Mouse (Mus musculus): ENCODE data around the gene H2-K1. TPM values are rescaled to one million over a fixed set of nuclear protein-coding genes. Genes with fewer than 3 reads are reported as not detected.

H2-K1 gene
- polyA plus RNA-seq, 1 experiment = not detected

- Histone ChIP-seq H3K4me3 (ENCODE audit: insufficient read depth, low read depth, low read length) (no peak overlapping the region), H3K27ac (ENCODE audit: insufficient read depth, low read depth, low read length) (no peak overlapping the region), H3K4me1 (ENCODE audit: control insufficient read depth, insufficient read depth, low read length) (peaks cover 65% of the 10 kb centered on the region)
- TF ChIP-seq CTCF (IDR thresholded peaks at IDR 0.05; ENCODE audit: insufficient read depth, low read depth, low read length) = no peak
- no peak for TF ChIP-seq POLR2A (IDR thresholded peaks at IDR 0.05; ENCODE audit: insufficient read depth, low read depth, low read length)
- WGBS = 84% methylated on average over 18 of the region's 18 CpGs
These were observed 29.2 kb upstream of the H2-K1 start for GRCm38 (mm10) chr17:34029150-34029889.

- Histone ChIP-seq H3K27ac (ENCODE audit: insufficient read depth, low read depth, low read length) (no peak overlapping the region), H3K4me1 (ENCODE audit: control insufficient read depth, insufficient read depth, low read length) (peaks cover 63% of the 10 kb centered on the region), H3K4me3 (ENCODE audit: insufficient read depth, low read depth, low read length) (no peak overlapping the region)
- 56% methylated on average over 17 of the region's 17 CpGs for WGBS
- TF ChIP-seq CTCF (IDR thresholded peaks at IDR 0.05; ENCODE audit: insufficient read depth, low read depth, low read length) = no peak
- TF ChIP-seq POLR2A (IDR thresholded peaks at IDR 0.05; ENCODE audit: insufficient read depth, low read depth, low read length) = no peak
These were observed 28.5 kb upstream of the H2-K1 start for GRCm38 (mm10) chr17:34028501-34029149.

- Histone ChIP-seq H3K4me1 (ENCODE audit: control insufficient read depth, insufficient read depth, low read length) (peaks cover 60% of the 10 kb centered on the region), H3K4me3 (ENCODE audit: insufficient read depth, low read depth, low read length) (peak within 1 kb of the TSS; percentile 61), H3K27ac (ENCODE audit: insufficient read depth, low read depth, low read length) (peak within 1 kb of the TSS; percentile 1; the same call in 1 of the 2 replicates)
- under 1% methylated on average over 49 of the region's 49 CpGs for WGBS
- peak; percentile 67 for TF ChIP-seq POLR2A (IDR thresholded peaks at IDR 0.05; ENCODE audit: insufficient read depth, low read depth, low read length)
- no peak for TF ChIP-seq CTCF (IDR thresholded peaks at IDR 0.05; ENCODE audit: insufficient read depth, low read depth, low read length)
These were observed 27.6 kb upstream of the H2-K1 start, which contains the start of gene H2-Ke6 for GRCm38 (mm10) chr17:34027656-34028223. TSS of gene H2-Ke6 (minus strand) at chr17:34028060.

- TF ChIP-seq CTCF (IDR thresholded peaks at IDR 0.05; ENCODE audit: insufficient read depth, low read depth, low read length) = no peak
- no peak for TF ChIP-seq POLR2A (IDR thresholded peaks at IDR 0.05; ENCODE audit: insufficient read depth, low read depth, low read length)
- peak overlapping the region; percentile 61 for H3K4me3 ChIP-seq (ENCODE audit: insufficient read depth, low read depth, low read length)
- WGBS = 6% methylated on average over 36 of the region's 36 CpGs
- H3K27ac ChIP-seq (ENCODE audit: insufficient read depth, low read depth, low read length) = peak overlapping the region; percentile 1; the same call in 1 of the 2 replicates
- peaks cover 58% of the 10 kb centered on the region for H3K4me1 ChIP-seq (ENCODE audit: control insufficient read depth, insufficient read depth, low read length)
These were observed 26.9 kb upstream of the H2-K1 start for GRCm38 (mm10) chr17:34026917-34027655.

GRCm38 (mm10) chr17:34026221-34026620 is 26.1 kb upstream of the H2-K1 start:
- no peak for TF ChIP-seq POLR2A (IDR thresholded peaks at IDR 0.05; ENCODE audit: insufficient read depth, low read depth, low read length)
- H3K27ac ChIP-seq (ENCODE audit: insufficient read depth, low read depth, low read length) = no peak overlapping the region
- H3K4me3 ChIP-seq (ENCODE audit: insufficient read depth, low read depth, low read length) = no peak overlapping the region
- H3K4me1 ChIP-seq (ENCODE audit: control insufficient read depth, insufficient read depth, low read length) = peaks cover 66% of the 10 kb centered on the region
- 28% methylated on average over 2 of the region's 2 CpGs for WGBS

- 19% methylated on average over 7 of the region's 7 CpGs for WGBS
- Histone ChIP-seq H3K27ac (ENCODE audit: insufficient read depth, low read depth, low read length) (no peak overlapping the region), H3K4me3 (ENCODE audit: insufficient read depth, low read depth, low read length) (no peak overlapping the region), H3K4me1 (ENCODE audit: control insufficient read depth, insufficient read depth, low read length) (peaks cover 68% of the 10 kb centered on the region)
- TF ChIP-seq POLR2A (IDR thresholded peaks at IDR 0.05; ENCODE audit: insufficient read depth, low read depth, low read length) (no peak), CTCF (IDR thresholded peaks at IDR 0.05; ENCODE audit: insufficient read depth, low read depth, low read length) (no peak)
These were observed 25.6 kb upstream of the H2-K1 start for GRCm38 (mm10) chr17:34025756-34026151.

- Histone ChIP-seq H3K27ac (ENCODE audit: insufficient read depth, low read depth, low read length) (peak overlapping the region; percentile 94), H3K4me1 (ENCODE audit: control insufficient read depth, insufficient read depth, low read length) (peaks cover 62% of the 10 kb centered on the region), H3K4me3 (ENCODE audit: insufficient read depth, low read depth, low read length) (peak overlapping the region; percentile 75)
- under 1% methylated on average over 54 of the region's 57 CpGs for WGBS
- TF ChIP-seq POLR2A (IDR thresholded peaks at IDR 0.05; ENCODE audit: insufficient read depth, low read depth, low read length) (no peak; the same call in 1 of the 2 replicates), CTCF (IDR thresholded peaks at IDR 0.05; ENCODE audit: insufficient read depth, low read depth, low read length) (no peak)
These were observed 25.0 kb upstream of the H2-K1 start for GRCm38 (mm10) chr17:34024861-34025755.

GRCm38 (mm10) chr17:34024317-34024821 is 24.2 kb upstream of the H2-K1 start, which contains the start of gene Ring1:
TSS of gene Ring1 (minus strand) at chr17:34024680.
- peak within 1 kb of the TSS; percentile 94 for H3K27ac ChIP-seq (ENCODE audit: insufficient read depth, low read depth, low read length)
- H3K4me1 ChIP-seq (ENCODE audit: control insufficient read depth, insufficient read depth, low read length) = peaks cover 55% of the 10 kb centered on the region
- WGBS = under 1% methylated on average over 53 of the region's 58 CpGs
- peak within 1 kb of the TSS; percentile 75 for H3K4me3 ChIP-seq (ENCODE audit: insufficient read depth, low read depth, low read length)
- TF ChIP-seq CTCF (IDR thresholded peaks at IDR 0.05; ENCODE audit: insufficient read depth, low read depth, low read length) = no peak
- peak; percentile 95 for TF ChIP-seq POLR2A (IDR thresholded peaks at IDR 0.05; ENCODE audit: insufficient read depth, low read depth, low read length)
